Mouse (Mus musculus): ENCODE results near the gene Cog5.
A peak's percentile ranks its signal among the peaks of the same experiment; 100 is the strongest.

Gene Cog5

DNA sequence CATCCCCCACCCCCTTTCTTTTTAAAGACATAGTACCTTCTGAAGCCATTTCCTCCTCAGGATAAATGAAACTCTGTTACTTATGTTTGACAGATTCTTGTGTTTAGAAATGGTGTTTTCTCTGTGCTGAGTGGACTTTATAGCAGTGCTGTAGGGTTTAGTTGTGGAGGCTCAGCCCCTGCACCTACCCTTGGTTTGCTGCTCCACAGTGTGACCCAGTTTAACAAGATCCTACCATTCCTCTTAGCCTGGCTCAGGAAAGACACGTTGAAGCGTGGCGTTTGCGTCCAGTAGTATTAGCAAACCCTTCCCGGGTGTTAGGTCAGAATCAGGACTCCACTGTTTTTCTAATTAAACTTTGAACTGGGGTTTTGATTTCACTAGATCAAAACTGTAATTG, 241.6 kb downstream of the Cog5 start:
- DNase-seq, result no peak

DNA sequence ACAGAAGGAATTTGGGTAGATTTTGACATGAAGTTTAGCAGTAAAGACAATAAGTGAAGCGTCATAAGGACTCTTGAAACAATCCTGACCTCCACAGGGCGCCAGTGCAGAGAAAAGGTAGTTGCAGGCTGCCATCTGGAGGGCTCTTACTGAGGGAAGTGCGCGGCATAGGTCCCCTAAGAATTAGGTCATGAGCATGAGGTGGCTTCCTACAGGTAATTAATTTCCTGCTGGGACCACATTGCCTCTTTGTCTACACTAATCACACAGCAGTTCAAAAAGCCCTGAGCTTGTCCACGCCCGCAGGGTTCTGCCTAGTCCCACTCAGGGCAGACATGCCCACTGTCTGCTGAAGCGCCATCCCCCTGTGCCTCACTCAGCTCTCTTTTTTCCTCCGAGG, 242.3 kb downstream of the Cog5 start:
- DNase-seq, result no peak

DNA sequence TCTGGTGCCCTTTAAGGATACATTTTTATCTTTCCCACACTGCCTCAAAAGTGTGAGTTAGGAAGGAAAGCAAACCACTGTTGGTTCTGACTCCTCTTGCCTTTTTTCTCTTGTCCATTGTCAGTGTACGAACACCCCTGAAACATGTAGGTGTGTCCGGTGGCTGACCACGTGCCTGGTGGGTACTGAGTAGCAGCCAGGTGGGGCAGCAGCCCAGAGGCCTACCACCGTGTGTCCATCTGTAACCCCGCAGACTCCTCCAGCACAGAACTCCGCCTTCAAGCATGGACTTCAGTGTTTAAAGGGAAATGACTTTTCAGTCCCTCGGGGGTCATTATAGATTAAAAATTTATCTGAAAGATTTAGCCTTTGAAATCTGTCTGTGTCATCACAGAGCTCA, 242.8 kb downstream of the Cog5 start:
- no peak for DNase-seq

DNA sequence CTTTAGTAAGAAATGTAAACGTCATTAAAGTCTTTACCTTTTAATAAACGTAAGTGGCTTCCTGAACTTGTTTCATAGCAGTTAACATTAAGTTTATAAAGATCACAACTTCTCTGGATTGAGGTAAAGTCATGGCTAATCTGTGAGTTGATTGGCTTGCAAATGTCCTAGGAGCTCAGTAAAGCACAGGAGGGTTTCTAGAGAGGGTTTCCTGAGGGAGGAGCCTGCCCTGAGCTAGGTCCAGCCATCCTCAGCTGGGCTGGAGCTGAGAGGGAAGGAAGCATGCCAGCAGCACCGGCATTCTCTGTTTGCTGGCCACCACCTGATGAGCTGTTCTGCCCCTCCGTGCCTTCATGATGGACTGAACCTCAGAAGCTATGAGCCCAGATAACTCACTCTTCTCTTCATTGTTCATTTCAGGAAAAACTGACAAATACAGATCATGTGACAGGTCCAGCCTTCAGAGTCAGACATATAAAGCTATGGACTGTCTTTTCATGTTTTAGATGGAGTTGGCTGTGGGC, 245.8 kb downstream of the Cog5 start:
- DNase-seq, result no peak

DNA sequence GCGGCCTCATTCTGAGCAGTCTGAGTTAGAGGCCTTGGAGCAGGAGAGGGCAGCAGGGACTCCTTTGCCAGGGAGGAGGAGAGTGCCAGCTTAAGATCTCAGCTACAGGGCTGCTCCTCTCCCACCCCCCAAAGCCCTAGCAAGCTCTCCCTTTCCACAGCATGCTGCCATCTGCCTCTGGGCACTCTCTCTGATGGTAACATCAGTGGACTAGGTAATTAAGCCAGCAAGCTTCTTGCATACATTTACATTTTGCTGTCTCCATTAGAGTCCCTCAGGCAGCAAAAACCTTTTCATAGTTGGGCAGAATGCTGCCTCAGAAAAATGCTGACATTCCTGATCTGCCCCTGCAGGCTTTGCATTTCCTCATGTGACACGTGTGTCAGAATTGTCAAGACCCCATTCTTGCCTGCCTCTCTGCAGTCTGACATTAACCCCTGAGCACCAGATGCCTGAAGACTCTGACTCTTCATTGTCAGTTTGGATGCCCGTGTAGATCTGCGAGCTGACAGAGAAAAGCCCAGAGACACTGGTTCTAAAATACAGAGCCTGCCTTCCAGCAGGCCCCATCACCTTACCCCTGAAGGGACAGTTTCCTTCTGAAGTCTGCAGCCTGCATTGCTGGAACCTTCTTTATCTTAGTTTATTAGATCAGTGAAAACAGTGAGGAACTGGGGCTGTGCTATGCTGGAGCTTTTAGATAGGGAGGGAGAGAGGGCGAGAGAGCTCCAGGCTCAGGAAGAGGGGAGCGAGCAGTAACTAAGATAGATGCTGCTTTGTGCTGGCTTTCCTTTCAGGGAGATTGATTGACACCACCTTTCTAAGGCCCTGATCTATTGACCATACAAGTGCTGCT, 251.3 kb downstream of the Cog5 start:
- peak; percentile 34 for DNase-seq

DNA sequence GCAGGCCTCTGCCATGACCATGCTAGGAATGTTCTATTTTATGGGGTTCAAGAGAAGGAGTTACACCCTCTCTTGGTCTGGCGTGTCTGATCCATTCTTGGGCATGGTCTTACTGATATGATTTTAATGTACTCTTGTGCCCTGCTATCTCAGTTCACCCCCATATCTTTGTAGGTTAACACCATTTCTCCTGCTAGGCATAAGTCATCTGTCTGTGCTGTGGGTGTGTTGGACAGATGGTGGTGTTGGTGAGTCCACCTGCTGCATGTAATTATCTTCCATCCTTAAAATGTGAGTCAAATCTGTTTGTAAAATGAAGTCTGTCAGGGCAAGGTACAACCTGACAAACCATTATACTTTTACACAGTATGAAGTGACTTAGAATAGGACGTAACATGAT, 252.8 kb downstream of the Cog5 start:
- DNase-seq, result no peak

DNA sequence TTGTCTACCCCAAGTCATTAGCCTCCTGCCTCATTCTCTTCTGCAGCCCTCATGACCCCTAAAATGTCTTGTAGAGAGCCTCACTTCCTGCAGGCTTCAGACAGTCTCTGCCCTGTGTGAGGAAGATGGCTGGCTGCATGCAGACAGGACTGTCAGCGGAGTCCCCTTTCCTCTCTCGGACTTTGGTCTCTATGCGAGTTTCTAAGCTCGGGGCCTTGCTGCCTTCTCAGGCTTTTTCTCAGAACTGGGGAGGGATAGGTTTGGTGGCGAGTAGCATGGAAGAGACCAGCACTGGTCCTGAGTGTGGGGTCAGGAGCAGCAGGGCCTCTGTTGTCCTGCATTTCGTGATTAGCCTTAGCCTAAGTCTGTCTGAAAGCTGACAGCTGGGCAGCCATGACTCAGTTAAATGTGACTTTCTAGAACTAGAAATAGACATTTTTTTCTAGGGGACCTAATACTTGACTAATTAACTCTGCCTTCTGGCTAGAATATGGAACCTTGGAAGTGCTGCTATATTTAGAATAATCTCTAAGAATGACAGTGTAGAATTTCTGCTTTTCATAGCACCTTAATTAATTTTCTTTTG, 258.4 kb downstream of the Cog5 start:
- DNase-seq, result no peak

DNA sequence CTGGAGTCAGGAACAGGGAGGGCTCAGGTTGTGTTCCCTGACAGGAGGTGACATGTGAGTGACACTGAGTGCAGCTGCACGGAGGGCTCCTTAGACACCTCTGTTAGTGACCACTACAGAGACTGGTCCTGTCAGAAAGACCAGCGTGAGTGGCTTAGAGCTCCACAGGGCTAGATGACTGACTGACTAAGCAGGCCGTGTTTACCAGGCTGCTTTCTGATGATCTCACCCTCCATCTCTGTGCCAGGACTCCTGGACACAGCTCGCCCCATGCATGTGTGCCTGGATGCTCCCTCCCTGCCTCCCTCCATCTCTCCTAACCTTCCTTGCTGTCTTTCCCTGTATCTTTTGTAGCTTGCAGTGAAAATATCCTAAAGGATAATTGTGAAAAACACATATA, 258.9 kb downstream of the Cog5 start:
- no peak for DNase-seq

DNA sequence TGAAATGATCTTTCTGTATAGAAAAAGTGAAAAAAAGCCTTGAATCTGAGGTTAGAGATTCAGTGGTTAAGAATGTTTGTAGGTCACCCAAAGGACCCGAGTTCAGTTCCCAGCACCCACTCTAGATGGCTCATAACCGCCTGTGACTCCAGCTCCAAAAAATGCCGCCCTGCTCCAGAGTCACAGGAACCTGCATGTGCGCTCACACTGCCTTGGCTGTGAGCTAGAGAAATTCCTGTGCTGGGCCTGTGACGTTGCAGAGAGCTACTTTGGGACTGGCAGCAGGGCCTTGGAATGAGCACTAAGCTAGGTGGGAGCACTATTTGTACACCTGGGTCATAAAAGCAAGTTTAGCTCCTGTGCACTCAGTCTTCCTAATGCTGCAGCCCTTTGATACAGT, 262.0 kb downstream of the Cog5 start:
- DNase-seq, result no peak

DNA sequence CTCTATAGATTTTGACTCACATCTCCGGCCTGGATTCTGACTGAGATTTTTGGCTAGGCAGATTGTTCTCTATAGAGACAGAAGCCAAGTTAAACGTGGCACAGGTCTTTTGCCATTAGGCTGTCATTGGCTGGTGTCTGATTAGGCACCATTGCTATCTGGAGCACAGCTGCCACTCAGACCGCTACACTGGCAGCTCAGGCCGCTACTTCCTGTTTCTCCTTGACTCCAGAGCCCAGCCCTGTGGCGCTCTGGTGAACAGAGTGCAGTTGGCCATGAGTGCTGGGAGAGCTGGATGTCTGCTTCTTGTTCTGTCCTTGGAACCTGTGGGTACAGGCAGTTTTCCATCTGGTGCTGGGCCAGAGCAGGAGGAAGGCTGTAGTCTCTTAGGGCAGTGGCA, 262.6 kb downstream of the Cog5 start:
- DNase-seq, result no peak

DNA sequence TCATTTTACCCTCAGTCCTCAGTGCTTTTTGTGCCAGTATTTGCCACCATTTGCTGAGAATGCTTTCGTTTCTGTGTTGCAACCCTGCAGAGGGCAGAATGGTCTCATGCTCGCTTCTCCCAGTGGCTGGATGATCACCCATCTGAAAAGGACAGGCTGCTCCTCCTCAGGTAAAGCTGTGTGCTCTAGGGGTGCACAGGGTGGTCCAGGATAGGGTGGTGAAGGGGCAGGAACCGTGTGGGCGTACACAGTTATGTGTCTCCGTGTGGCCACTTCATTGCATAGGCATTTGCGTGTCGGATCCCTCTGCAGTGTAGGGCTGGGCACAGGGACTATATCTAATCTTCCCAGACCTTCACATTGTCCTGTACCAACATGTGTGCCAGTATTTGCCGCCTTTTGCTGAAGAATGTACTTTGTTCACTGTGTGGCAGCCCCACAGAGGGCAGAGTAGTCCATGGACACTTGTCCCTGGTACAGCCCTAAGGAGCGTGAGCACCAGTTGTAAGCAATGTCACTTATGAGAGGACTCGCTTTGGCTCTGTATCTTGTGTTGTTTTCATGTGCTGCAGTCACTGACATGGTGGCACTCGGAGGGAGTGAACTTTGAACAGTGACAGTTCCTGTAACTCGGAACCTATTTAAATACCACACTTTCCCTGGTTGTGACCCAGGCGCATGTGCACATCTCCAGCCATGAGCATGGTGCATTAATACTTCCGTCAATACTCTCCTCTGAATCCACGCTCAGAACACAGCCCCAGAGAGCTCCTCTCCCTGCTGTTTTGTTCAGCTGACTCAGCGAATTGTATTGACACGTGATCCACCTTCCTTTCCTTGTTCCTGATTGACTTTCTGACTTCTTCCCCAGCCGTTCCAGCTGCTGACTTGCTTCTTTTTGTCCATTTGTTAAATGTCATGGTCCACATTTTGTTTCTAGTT, 266.1 kb downstream of the Cog5 start:
- DNase-seq, result no peak

DNA sequence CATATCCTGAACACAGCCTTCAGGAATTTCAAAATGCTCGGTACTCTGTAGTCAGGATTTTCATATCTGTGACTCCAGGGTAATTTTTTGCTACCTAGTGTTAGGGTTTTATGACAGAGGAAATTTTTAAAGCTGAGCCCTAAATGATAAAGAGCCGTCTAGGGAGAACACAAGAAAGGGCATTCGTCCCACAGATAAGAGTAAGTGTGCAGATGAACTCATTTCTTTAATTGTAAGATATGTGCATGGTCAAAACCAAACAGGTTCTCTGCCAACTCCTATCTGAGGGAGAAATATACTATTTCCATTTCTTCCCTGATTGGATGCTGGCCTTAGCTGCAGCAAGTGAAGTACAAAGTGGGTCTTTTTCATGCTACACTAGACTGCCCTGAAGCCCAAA, 269.5 kb downstream of the Cog5 start:
- DNase-seq, result no peak

DNA sequence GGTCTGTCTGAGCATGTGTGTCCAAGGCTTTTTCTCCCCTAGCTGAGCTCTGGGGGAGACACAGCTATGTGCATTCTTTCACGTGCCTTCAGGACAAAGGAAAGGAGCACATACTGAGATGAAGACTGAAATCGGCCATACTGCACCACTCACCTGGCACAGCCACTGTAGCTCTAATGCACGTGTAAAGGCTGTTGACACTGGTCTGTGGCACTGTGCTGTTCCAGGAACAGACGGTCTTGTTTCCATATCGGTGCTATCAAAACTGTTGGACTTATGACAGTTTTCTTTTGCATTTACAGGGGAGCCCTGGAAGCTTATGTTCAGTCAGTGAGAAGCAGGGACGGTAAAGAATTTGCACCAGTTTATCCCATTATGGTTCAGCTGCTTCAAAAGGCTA, 270.7 kb downstream of the Cog5 start:
- DNase-seq, result no peak

DNA sequence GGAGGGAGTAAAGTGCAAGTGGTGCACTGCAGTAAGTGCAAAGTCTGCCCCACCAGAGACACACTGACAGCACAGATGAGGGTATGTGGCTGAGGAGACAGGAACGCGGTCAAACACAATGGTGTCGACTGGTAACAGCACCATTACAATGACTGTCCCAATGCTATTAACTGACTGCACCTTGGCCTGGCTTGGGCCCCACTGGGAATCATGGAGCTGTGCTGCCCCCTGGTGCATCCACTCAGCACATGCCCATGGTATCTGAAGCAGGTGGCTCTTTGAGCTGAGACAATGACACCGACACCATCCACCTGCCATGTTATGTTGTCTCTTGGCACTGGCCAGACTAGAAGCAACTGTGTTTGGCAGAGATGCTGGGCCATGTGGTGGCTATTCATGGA, 272.0 kb downstream of the Cog5 start:
- peak; percentile 75 for DNase-seq

DNA sequence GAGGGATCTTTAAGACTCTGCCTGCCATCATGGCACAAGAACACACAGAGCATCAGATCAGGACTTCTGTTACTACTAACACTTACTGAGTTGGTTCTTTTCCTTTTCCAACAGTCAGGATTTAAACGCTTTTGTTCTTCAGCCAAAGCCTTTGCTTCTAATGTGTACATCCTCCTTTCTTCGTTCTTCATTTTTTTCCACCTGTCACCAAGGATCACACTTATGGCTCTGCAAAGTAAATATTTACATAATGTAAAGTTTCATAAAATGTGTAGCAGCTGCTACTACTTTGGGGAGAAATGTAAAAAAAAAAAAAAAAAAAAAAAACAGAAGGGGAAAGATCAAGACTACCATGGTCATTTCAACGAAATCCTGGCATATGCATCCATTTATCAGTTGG, 273.8 kb downstream of the Cog5 start:
- DNase-seq, result no peak

DNA sequence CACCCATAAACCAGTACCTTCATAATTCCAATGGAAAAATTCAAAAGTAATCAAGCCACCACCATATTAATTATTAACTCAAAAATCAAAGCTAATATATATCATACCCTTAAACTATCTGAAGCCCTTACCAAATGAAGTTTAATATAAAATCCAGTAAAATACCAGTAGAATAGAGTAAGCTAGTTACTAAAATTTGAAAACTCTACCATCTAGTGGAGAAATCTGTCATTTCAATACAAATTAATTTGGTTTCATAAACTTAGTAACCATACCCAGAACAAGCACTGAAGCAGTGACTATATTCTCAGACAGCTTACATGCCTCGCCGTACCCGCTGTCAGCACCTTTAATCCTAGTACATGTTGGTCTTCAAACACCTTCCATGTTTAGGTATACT, 277.1 kb downstream of the Cog5 start:
- DNase-seq, result no peak

DNA sequence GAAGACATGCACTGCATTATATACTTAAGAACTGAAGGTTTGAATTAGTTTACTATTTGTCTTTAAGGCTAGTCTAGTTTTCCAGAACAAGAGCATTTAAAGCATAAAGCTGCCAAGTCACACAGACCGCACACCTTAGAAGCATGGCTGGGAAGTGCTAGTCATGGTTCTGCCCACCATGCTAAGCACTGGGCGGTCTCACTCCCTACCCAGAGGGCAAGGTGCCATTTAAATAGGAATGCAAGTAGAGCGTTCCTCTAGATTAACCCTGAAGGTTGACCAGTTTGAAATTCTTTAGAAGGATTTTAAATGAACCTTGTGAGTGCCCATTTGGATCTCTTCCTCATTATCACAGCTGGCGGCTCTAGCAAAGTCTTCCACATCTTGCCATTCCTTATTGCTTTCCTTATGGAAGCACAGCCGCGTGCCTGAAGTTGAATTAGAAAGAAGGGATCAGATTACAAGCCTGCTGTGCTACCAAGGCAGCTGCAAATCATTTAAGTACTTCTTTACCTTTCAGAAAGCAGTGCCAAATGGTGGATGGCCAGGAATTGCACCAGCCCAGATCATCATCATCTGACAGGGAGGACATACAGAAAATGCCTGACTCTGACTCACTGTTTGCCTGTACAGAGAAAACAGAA, 282.1 kb downstream of the Cog5 start:
- DNase-seq, result no peak

DNA sequence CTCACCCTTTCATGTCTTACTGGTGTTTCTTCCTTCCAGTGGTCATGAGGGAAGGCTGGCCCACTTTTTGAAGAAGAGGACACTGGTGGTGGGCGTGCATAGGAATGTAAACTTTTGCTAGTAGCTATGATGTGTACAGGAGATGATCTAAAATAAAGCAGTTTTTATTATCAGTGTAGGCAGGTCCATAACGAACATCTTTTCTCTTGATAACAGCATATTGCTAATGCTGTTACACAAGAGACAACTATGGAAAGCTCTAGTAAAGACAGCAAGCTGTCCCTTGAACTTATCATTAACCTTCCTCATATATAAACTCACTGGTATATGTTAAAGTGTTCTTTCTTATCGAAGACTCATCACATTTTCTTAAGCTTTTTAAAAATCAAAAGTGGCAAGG, 282.9 kb downstream of the Cog5 start:
- DNase-seq, result no peak

DNA sequence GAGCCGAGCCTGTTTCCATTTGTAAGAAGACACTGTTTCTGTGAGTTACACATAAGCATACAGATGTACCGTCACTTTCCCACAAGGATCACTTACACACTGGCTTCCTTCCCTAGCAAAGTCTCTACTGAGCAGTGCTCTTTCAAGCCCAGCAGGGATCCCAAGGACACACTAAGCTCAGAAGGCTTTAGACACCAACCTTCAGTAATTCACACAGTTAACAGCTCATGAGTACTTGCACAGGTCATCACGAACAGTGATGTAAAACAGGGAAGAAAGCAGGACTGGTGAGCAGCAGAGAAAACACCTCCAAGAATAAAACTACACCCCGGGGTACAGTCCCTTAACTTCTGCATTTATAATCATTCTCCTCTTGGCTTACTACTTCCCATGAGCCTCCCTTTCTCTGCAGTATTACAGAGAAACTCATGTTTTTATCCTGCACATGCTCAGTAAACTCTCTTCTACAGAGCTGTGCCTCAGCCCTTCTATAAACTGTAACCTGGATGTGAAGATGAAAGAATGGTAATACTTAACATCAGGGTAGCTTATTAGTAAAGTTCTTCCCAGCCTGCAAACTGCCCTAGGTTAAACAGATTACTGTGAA, 283.8 kb downstream of the Cog5 start:
- no peak for DNase-seq

DNA sequence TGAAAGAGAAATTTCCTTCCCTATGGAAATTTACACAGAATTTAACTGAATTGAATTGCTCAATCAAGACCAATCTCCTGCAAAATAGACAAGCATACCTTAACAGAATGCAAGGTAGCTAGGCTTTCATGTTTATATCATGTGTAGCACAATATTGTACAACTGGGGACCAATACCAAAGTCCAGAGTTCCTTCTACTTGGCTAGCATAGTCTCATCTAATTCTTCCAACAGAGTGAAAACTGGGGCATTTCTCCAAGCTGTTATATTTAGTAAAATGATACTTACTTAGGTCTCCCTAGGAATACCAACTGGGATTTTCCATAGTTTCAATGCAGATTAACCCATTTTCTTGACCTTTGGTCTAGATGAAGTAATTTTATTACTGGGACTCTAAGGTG, 284.4 kb downstream of the Cog5 start:
- no peak for DNase-seq

DNA sequence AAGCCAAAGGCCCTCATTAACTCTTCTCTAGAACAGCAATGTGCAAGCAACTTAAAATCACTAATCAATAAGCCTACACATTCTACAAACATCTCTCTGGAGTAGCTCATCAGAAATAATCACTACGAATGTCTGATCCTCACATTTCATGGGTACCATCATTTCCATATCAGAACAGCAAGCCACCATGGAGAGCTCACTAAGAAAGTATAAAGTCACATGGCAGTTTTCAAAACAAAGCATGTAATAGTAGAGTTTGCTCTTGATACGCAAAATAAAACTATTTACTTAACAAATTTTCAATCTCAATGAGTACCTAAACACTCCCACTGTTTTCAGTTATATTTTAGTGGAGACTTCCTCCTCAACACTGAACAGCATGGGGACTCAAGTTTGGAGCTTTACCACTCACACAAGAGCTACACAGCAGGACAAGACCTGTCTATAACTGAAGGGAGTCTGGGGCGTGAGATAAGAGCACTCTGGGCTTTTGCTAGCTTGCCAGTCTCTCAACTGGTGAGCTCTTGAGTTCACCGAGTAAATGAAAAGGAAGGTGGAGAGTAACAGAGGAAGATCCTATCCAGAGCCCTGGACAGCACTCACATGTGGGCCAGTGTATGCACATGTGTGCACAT, 288.5 kb downstream of the Cog5 start:
- no peak for DNase-seq

DNA sequence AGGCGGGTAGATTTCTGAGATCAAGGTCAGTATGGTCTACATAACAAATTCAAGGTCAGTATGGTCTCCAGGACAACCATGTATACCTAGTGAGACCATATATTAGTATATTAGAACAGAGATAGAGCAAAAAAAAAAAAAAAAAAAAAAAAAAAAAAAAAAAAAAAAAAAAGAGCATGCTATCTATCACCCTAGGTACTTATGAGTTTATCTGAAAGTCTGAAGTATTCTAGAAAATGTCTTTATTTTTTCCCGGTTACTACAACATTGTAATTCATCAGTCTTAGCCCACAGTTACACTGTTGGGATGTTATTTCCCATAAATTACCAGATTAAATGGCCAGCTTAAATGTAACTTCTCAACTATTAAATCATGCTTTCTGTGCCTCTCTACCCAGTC, 289.7 kb downstream of the Cog5 start:
- DNase-seq, result no peak

Data from right cerebral cortex, postnatal 4 days (tissue).